In the genomic region with DNA sequence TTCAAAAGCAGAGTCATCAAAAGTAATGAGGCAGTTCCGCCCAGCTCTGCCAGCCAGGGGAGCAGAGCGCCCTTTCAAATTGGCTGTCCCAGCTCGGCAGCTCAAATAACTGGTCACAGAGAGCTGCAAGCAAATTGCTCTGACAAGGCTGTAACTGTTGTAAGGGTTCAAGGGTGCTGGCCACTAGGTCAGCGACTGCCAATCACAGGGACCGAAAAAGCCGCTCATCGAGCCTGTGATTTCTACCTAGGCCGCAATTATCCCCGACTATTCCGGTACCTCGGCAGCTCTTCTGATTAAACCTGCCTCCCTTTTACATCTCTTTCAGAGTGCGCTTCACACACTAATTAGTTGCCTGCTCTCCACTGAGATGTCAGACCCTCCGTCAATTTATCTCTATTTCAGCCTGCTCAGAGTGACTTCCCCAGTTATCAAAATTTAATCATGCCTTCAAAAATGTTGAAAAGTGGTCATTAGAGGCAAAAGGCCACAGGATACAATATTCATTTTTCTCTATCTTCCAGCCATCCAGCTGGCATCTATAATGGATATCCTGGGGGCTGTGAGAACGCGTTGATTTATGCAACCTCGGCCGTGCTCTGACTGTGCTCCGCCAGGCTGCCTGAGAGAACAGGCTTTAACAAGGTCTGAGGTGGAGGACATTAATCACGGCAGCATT, we compare ENCODE assay signal across 8 mouse cellular contexts.
A peak's percentile ranks its signal among the peaks of the same experiment; 100 is the strongest.
DNase-seq lines count a peak whose midpoint lies in the region; ATAC-seq lines count a peak whose summit lies in the region.
"Had no signal": no experiment of that assay in that cellular context is flagged by ENCODE, and none has a peak within 500 bp of the region (broad histone marks: within the 10 kb centered on the region; RNA-seq: fewer than 3 reads in every experiment).

No protein-coding gene starts in this region.

- no peak for ATAC-seq in embryonic facial prominence, embryonic 14.5 days (ENCODE audit: low read depth)
- no peak for ATAC-seq in limb, embryonic 12.5 days (ENCODE audit: insufficient number of reproducible peaks, insufficient read depth, low FRiP score, low TSS enrichment, low read depth)

- 30% methylated on average over 19 of the region's 19 CpGs for WGBS in embryonic facial prominence, embryonic 14.5 days
- 7% methylated on average over 19 of the region's 19 CpGs for WGBS in limb, embryonic 12.5 days

- H3K4me1 ChIP-seq in embryonic facial prominence, embryonic 14.5 days (ENCODE audit: control insufficient read depth, insufficient read depth, low read length): 0 out of 2 replicates have a peak, but pooled peaks cover 3% of the 10 kb centered on the region
- H3K4me1 ChIP-seq in limb, embryonic 12.5 days (replicated peaks): peaks cover 20% of the 10 kb centered on the region

- H3K4me2 ChIP-seq in embryonic facial prominence, embryonic 14.5 days (ENCODE audit: low read depth, low read length): peak overlapping the region; percentile 35
- H3K4me2 ChIP-seq in limb, embryonic 12.5 days: peak overlapping the region; percentile 54

- no peak overlapping the region for H3K9ac ChIP-seq in embryonic facial prominence, embryonic 14.5 days (ENCODE audit: low read depth, low read length)
- H3K9ac ChIP-seq in limb, embryonic 12.5 days (replicated peaks): 0 out of 2 replicates have a peak overlapping the region, but pooled peaks have one; percentile 5

- H3K9me3 ChIP-seq in embryonic facial prominence, embryonic 14.5 days (ENCODE audit: control insufficient read depth, low read length): no peaks in the 10 kb centered on the region
- H3K9me3 ChIP-seq in limb, embryonic 12.5 days: no peaks in the 10 kb centered on the region

- H3K4me3 ChIP-seq in embryonic facial prominence, embryonic 14.5 days (ENCODE audit: low read depth, low read length): no peak overlapping the region
- H3K4me3 ChIP-seq in limb, embryonic 12.5 days (replicated peaks): peak overlapping the region; percentile 25

- no peak overlapping the region for H3K27ac ChIP-seq in embryonic facial prominence, embryonic 14.5 days (replicated peaks; ENCODE audit: low read depth, low read length)
- no peak overlapping the region for H3K27ac ChIP-seq in limb, embryonic 12.5 days

- H3K36me3 ChIP-seq in embryonic facial prominence, embryonic 14.5 days (ENCODE audit: control insufficient read depth, insufficient read depth, low read length): no peaks in the 10 kb centered on the region
- no peaks in the 10 kb centered on the region for H3K36me3 ChIP-seq in limb, embryonic 12.5 days

- no peaks in the 10 kb centered on the region for H3K27me3 ChIP-seq in embryonic facial prominence, embryonic 14.5 days (replicated peaks; ENCODE audit: control insufficient read depth, insufficient read depth, low read length)
- H3K27me3 ChIP-seq in limb, embryonic 12.5 days: peaks cover 11% of the 10 kb centered on the region

- peak; percentile 12 for DNase-seq in right cerebral cortex, adult 18-20 months
- DNase-seq in right cerebral cortex, postnatal 14 days: no peak
- peak; percentile 38 for DNase-seq in embryonic facial prominence, embryonic 14.5 days (ENCODE audit: low spot score)
- peak; percentile 5 for DNase-seq in yolk sac, embryonic 10.5 days (ENCODE audit: low spot score)
- DNase-seq in cerebellum, postnatal 36 days: no peak
- DNase-seq in T-cell, adult 2 months (ENCODE audit: low spot score): no peak
- DNase-seq: heart, adult 11 months had no signal

Comparison
In these comparisons a context has a peak if more than half of its experiments do, and no peak if none do; other contexts are left out.
1. DNase-seq: peak in right cerebral cortex, adult 18-20 months (single experiment), embryonic facial prominence, embryonic 14.5 days (single experiment) and yolk sac, embryonic 10.5 days (single experiment); none in right cerebral cortex, postnatal 14 days (single experiment), cerebellum, postnatal 36 days (0 of 2) and T-cell, adult 2 months (single experiment).